ENCODE assay signal across 26 mouse cellular contexts in genomic region chr14:33467766-33468165, GRCm38 (mm10). TPM values are rescaled to one million over a fixed set of nuclear protein-coding genes. Genes with fewer than 3 reads are reported as not detected.
DNase-seq lines count a peak whose midpoint lies in the region; ATAC-seq lines count a peak whose summit lies in the region.
"Had no signal": no experiment of that assay in that cellular context is flagged by ENCODE, and none has a peak within 500 bp of the region (broad histone marks: within the 10 kb centered on the region; RNA-seq: fewer than 3 reads in every experiment).

No protein-coding gene starts in this region.

- no peaks in the 10 kb centered on the region for H3K27me3 ChIP-seq in hindbrain, embryonic 11.5 days (ENCODE audit: control insufficient read depth, insufficient read depth, low read length)
- no peaks in the 10 kb centered on the region for H3K27me3 ChIP-seq in hindbrain, embryonic 16.5 days (replicated peaks; ENCODE audit: control insufficient read depth, insufficient read depth, low read length)
- no peaks in the 10 kb centered on the region for H3K27me3 ChIP-seq in neural tube, embryonic 11.5 days (ENCODE audit: control insufficient read depth, insufficient read depth, low read length)
- H3K27me3 ChIP-seq: forebrain, embryonic 12.5 days; limb, embryonic 15.5 days had no signal

- H3K36me3 ChIP-seq in hindbrain, embryonic 11.5 days (ENCODE audit: control insufficient read depth, insufficient read depth, low read length) = no peaks in the 10 kb centered on the region
- no peaks in the 10 kb centered on the region for H3K36me3 ChIP-seq in hindbrain, embryonic 16.5 days (ENCODE audit: control insufficient read depth, insufficient read depth, low read length)
- no peaks in the 10 kb centered on the region for H3K36me3 ChIP-seq in neural tube, embryonic 11.5 days (ENCODE audit: control insufficient read depth, insufficient read depth, low read length)
- H3K36me3 ChIP-seq: forebrain, embryonic 12.5 days; limb, embryonic 15.5 days had no signal

- H3K4me3 ChIP-seq in hindbrain, embryonic 11.5 days (ENCODE audit: low read depth, low read length) = no peak overlapping the region
- H3K4me3 ChIP-seq in hindbrain, embryonic 16.5 days (ENCODE audit: low read length) = no peak overlapping the region
- H3K4me3 ChIP-seq in neural tube, embryonic 11.5 days (ENCODE audit: low read depth, low read length) = no peak overlapping the region
- H3K4me3 ChIP-seq: forebrain, embryonic 12.5 days; heart, adult 2 months; limb, embryonic 15.5 days had no signal

- no peaks in the 10 kb centered on the region for H3K4me1 ChIP-seq in hindbrain, embryonic 11.5 days (replicated peaks; ENCODE audit: control insufficient read depth, insufficient read depth, low read length)
- no peaks in the 10 kb centered on the region for H3K4me1 ChIP-seq in hindbrain, embryonic 16.5 days (ENCODE audit: control insufficient read depth, insufficient read depth, low read depth, low read length)
- no peaks in the 10 kb centered on the region for H3K4me1 ChIP-seq in neural tube, embryonic 11.5 days (ENCODE audit: control insufficient read depth, insufficient read depth, low read length)
- H3K4me1 ChIP-seq: forebrain, embryonic 12.5 days had no signal

- 68% methylated on average over 6 of the region's 6 CpGs for WGBS in hindbrain, embryonic 11.5 days
- 72% methylated on average over 6 of the region's 6 CpGs for WGBS in hindbrain, embryonic 16.5 days
- 47% methylated on average over 6 of the region's 6 CpGs for WGBS in neural tube, embryonic 11.5 days

- ATAC-seq in hindbrain, embryonic 11.5 days (ENCODE audit: low FRiP score) = no peak
- ATAC-seq in hindbrain, embryonic 16.5 days = no peak
- no peak for ATAC-seq in neural tube, embryonic 11.5 days (ENCODE audit: insufficient read depth, low FRiP score, low TSS enrichment)
- no peak for ATAC-seq in erythroblast, adult 5-6 weeks (replicated peaks; ENCODE audit: low FRiP score, poor library complexity, severe bottlenecking)
- ATAC-seq: inflammation-experienced regulatory T-cells, adult 6 months; midbrain, embryonic 16.5 days had no signal

- no peaks in the 10 kb centered on the region for H3K9me3 ChIP-seq in hindbrain, embryonic 11.5 days (ENCODE audit: control insufficient read depth, low read length)
- peaks cover 3% of the 10 kb centered on the region; the same call in 1 of the 2 replicates for H3K9me3 ChIP-seq in hindbrain, embryonic 16.5 days (ENCODE audit: control insufficient read depth, low read length)
- H3K9me3 ChIP-seq in neural tube, embryonic 11.5 days (ENCODE audit: control insufficient read depth, low read length) = no peaks in the 10 kb centered on the region
- H3K9me3 ChIP-seq: forebrain, embryonic 12.5 days; limb, embryonic 15.5 days had no signal

- H3K27ac ChIP-seq in hindbrain, embryonic 11.5 days (ENCODE audit: low read depth, low read length) = no peak overlapping the region
- no peak overlapping the region for H3K27ac ChIP-seq in hindbrain, embryonic 16.5 days (ENCODE audit: low read depth, low read length)
- no peak overlapping the region for H3K27ac ChIP-seq in neural tube, embryonic 11.5 days (ENCODE audit: low read depth, low read length)
- H3K27ac ChIP-seq: forebrain, embryonic 12.5 days; heart, adult 2 months; limb, embryonic 15.5 days had no signal

- peak; percentile 32 for DNase-seq in hindbrain, embryonic 11.5 days (ENCODE audit: low spot score)
- DNase-seq in embryo, embryonic 11.5 days (ENCODE audit: low read depth, low spot score) = peak; percentile 38
- DNase-seq in hindlimb bud, embryonic 11.5 days (ENCODE audit: extremely low spot score, low read depth, low spot score) = peak; percentile 57
- peak; percentile 34 for DNase-seq in neural tube, embryonic 11.5 days (ENCODE audit: low spot score)
- DNase-seq in natural killer cell, adult 2 months (ENCODE audit: low spot score in 2 of 2) = no peak
- DNase-seq in layer of hippocampus, adult 11-12 months (ENCODE audit: low spot score) = no peak
- DNase-seq: adrenal gland, adult 2 months; cerebellum, adult 2 months; cerebellum, postnatal 36 days; gastrocnemius, postnatal 14 days; heart, adult 2 months; heart, postnatal 4 days; kidney, postnatal 4 days; right cerebral cortex, postnatal 4 days; thymus, postnatal 14 days had no signal

- H3K9ac ChIP-seq in hindbrain, embryonic 11.5 days (ENCODE audit: low read depth, low read length) = no peak overlapping the region
- no peak overlapping the region for H3K9ac ChIP-seq in hindbrain, embryonic 16.5 days (ENCODE audit: low read depth, low read length)
- no peak overlapping the region for H3K9ac ChIP-seq in neural tube, embryonic 11.5 days (ENCODE audit: low read length)
- H3K9ac ChIP-seq: forebrain, embryonic 12.5 days; limb, embryonic 15.5 days had no signal

- H3K4me2 ChIP-seq in hindbrain, embryonic 11.5 days (replicated peaks; ENCODE audit: low read depth, low read length) = no peak overlapping the region
- H3K4me2 ChIP-seq in hindbrain, embryonic 16.5 days (ENCODE audit: low read length) = no peak overlapping the region
- H3K4me2 ChIP-seq in neural tube, embryonic 11.5 days (ENCODE audit: low read depth) = no peak overlapping the region
- H3K4me2 ChIP-seq: forebrain, embryonic 12.5 days; limb, embryonic 15.5 days had no signal

RNA-seq across cellular contexts. Expression of gene Frmpd2, which starts 3.7 kb away (rescaled TPM):
- 0.12 and 0.14 TPM in 2 replicates for polyA plus RNA-seq in hindbrain, embryonic 11.5 days (2014; fragmentation: Nextera tagmentation; extraction: Ambion mirVana)
- polyA plus RNA-seq in hindbrain, embryonic 16.5 days (2015; fragmentation: Nextera tagmentation; extraction: Ambion mirVana) = 0.09 and 0.34 TPM in 2 replicates
- not detected in 2 replicates for polyA plus RNA-seq in neural tube, embryonic 11.5 days (2014; fragmentation: Nextera tagmentation; extraction: Ambion mirVana)
- not detected in 2 replicates for total RNA-seq in erythroblast, adult 5-6 weeks (2015; ENCODE audit: low replicate concordance)
- not detected in 2 replicates for total RNA-seq in erythroblast, adult 5-6 weeks (2017; ENCODE audit: low replicate concordance)
- total RNA-seq: heart, adult 2 months; megakaryocyte-erythroid progenitor cell, adult 5-6 weeks had no signal
- polyA plus RNA-seq: adrenal gland, adult 2 months; heart, embryonic 14.5 days; inflammation-experienced regulatory T-cells, adult 6 months; kidney, embryonic 14.5 days; limb, embryonic 15.5 days; liver, embryonic 16.5 days; stomach, embryonic 16.5 days had no signal

RNA-seq across cellular contexts. Expression of gene Mapk8, which starts 20.8 kb away (rescaled TPM):
- polyA plus RNA-seq in hindbrain, embryonic 11.5 days (2014; fragmentation: Nextera tagmentation; extraction: Ambion mirVana) = 26.8 and 36.0 TPM in 2 replicates
- polyA plus RNA-seq in hindbrain, embryonic 16.5 days (2015; fragmentation: Nextera tagmentation; extraction: Ambion mirVana) = 24.4 and 27.1 TPM in 2 replicates
- polyA plus RNA-seq in neural tube, embryonic 11.5 days (2014; fragmentation: Nextera tagmentation; extraction: Ambion mirVana) = 26.9 and 28.1 TPM in 2 replicates
- total RNA-seq in erythroblast, adult 5-6 weeks (2015; ENCODE audit: low replicate concordance) = 4.8 and 9.2 TPM in 2 replicates
- total RNA-seq in erythroblast, adult 5-6 weeks (2017; ENCODE audit: low replicate concordance) = 9.2 and 23.0 TPM in 2 replicates

Comparison
In these comparisons a context has a peak if more than half of its experiments do, and no peak if none do; other contexts are left out.
1. DNase-seq: peak in hindbrain, embryonic 11.5 days (single experiment), embryo, embryonic 11.5 days (single experiment), hindlimb bud, embryonic 11.5 days (single experiment) and neural tube, embryonic 11.5 days (single experiment); none in natural killer cell, adult 2 months (0 of 2) and layer of hippocampus, adult 11-12 months (single experiment).